Mouse (Mus musculus) inflammation-experienced regulatory T-cells, adult 6 months (primary cell): ENCODE data around the gene Emsy. TPM values are rescaled to one million over a fixed set of nuclear protein-coding genes. Genes with fewer than 3 reads are reported as not detected.

Experiments
- ATAC-seq: one replicate; pipeline ENCODE4 v1.8.0; 2017
- polyA plus RNA-seq, 3 experiments: library from polyadenylated mRNA; unstranded; fragments of 100-300 nt; shearing (Covaris generic); gene quantifications; one replicate each; pipeline ENCODE4 v1.2.1; 2017

The Emsy gene
- polyA plus RNA-seq, 3 experiments from 2014 or later = 59.5 to 72.4 (median 63.1) TPM

- no peak for ATAC-seq
Measured at GRCm38 (mm10) chr7:98541564-98541963, 115.0 kb downstream of the Emsy start.

GRCm38 (mm10) chr7:98540879-98541278, 115.7 kb downstream of the Emsy start:
- ATAC-seq = no peak

GRCm38 (mm10) chr7:98537967-98538573, 118.5 kb downstream of the Emsy start:
- ATAC-seq = no peak

GRCm38 (mm10) chr7:98537210-98537966, 119.2 kb downstream of the Emsy start:
- ATAC-seq = no peak

Other genes starting within 250 kb of the Emsy start
- gene Gucy2d, start 216.4 kb downstream of the Emsy start, polyA plus RNA-seq = not detected
- gene Lrrc32, start 167.5 kb downstream of the Emsy start, polyA plus RNA-seq = 10 to 100 TPM; 13.6 to 50.0 (median 44.7) TPM
- gene Thap12, start 46.3 kb upstream of the Emsy start, polyA plus RNA-seq = 10 to 100 TPM; 13.2 to 14.9 (median 13.9) TPM
- gene Wnt11, start 178.3 kb upstream of the Emsy start, polyA plus RNA-seq = not detected